Mouse (Mus musculus) cerebral cortex, adult 2 months (tissue): ENCODE measurements around the gene Bcl2a1b.

Experiments used
- WGBS: fragments of 180-500 bp; shearing (Covaris S2); methylation state at CpG from one replicate; pipeline ENCODE4 v1.1.7; 2018; 5-methylcytosine and 5-hydroxymethylcytosine counted together

Gene Bcl2a1b

GRCm38 (mm10) chr9:89198969-89199416 lies at the start of gene Bcl2a1b, which contains the start of gene Gm29094:
Bcl2a1b (plus strand) TSS chr9:89199209.
Gm29094 (plus strand) TSS chr9:89199379.
- WGBS, result 80% methylated on average over 5 of the region's 5 CpGs

- WGBS, result 38% methylated on average over 2 of the region's 3 CpGs
Measured at GRCm38 (mm10) chr9:89178833-89179232, 20.2 kb upstream of the Bcl2a1b start.

- WGBS, result 73% methylated on average over 4 of the region's 4 CpGs
Measured at GRCm38 (mm10) chr9:89179469-89179868, 19.5 kb upstream of the Bcl2a1b start.

GRCm38 (mm10) chr9:89187006-89187405 lies 12.0 kb upstream of the Bcl2a1b start:
- 82% methylated on average over 15 of the region's 15 CpGs for WGBS

- WGBS, result 87% methylated on average over 1 of the region's 1 CpGs
Measured at GRCm38 (mm10) chr9:89197509-89197908, 1.5 kb upstream of the Bcl2a1b start.

- WGBS, result 88% methylated on average over 3 of the region's 3 CpGs
Measured at GRCm38 (mm10) chr9:89198349-89198748, 660 bp upstream of the Bcl2a1b start.

- 86% methylated on average over 1 of the region's 1 CpGs for WGBS
Measured at GRCm38 (mm10) chr9:89208939-89209338, 9.9 kb downstream of the Bcl2a1b start.

- 15% methylated on average over 9 of the region's 12 CpGs for WGBS
Measured at GRCm38 (mm10) chr9:89210353-89211064, 11.5 kb downstream of the Bcl2a1b start, which contains the start of gene Mthfs. Mthfs (plus strand) TSS chr9:89210676.

GRCm38 (mm10) chr9:89211065-89211858 lies 12.3 kb downstream of the Bcl2a1b start:
- 2% methylated on average over 18 of the region's 44 CpGs for WGBS

GRCm38 (mm10) chr9:89212428-89212827 lies 13.4 kb downstream of the Bcl2a1b start:
- 58% methylated on average over 1 of the region's 1 CpGs for WGBS

GRCm38 (mm10) chr9:89218174-89218573 lies 19.2 kb downstream of the Bcl2a1b start:
- WGBS, result 55% methylated on average over 4 of the region's 4 CpGs

- 98% methylated on average over 3 of the region's 4 CpGs for WGBS
Measured at GRCm38 (mm10) chr9:89219668-89220067, 20.7 kb downstream of the Bcl2a1b start.

- WGBS, result 90% methylated on average over 6 of the region's 6 CpGs
Measured at GRCm38 (mm10) chr9:89220704-89221287, 21.8 kb downstream of the Bcl2a1b start.

- WGBS, result 46% methylated on average over 4 of the region's 4 CpGs
Measured at GRCm38 (mm10) chr9:89226071-89226470, 27.1 kb downstream of the Bcl2a1b start.

- WGBS, result 93% methylated on average over 7 of the region's 7 CpGs
Measured at GRCm38 (mm10) chr9:89228122-89228521, 29.1 kb downstream of the Bcl2a1b start.

GRCm38 (mm10) chr9:89230897-89231497 lies 32.0 kb downstream of the Bcl2a1b start:
- WGBS, result 33% methylated on average over 2 of the region's 2 CpGs

- WGBS, result 90% methylated on average over 4 of the region's 4 CpGs
Measured at GRCm38 (mm10) chr9:89237131-89237530, 38.1 kb downstream of the Bcl2a1b start.

- WGBS, result 79% methylated on average over 5 of the region's 5 CpGs
Measured at GRCm38 (mm10) chr9:89238976-89239505, 40.0 kb downstream of the Bcl2a1b start.

- 95% methylated on average over 3 of the region's 3 CpGs for WGBS
Measured at GRCm38 (mm10) chr9:89240516-89241019, 41.6 kb downstream of the Bcl2a1b start.

GRCm38 (mm10) chr9:89253400-89253799 lies 54.4 kb downstream of the Bcl2a1b start:
- WGBS, result 89% methylated on average over 2 of the region's 2 CpGs

GRCm38 (mm10) chr9:89256556-89257335 lies 57.7 kb downstream of the Bcl2a1b start:
- 86% methylated on average over 12 of the region's 12 CpGs for WGBS
